Mouse (Mus musculus) inflammation-experienced regulatory T-cells, adult 6 months (primary cell): Measurements from ENCODE around the gene Bcas2. TPM values are rescaled to one million over a fixed set of nuclear protein-coding genes. Genes with fewer than 3 reads are reported as not detected.
"Not testable (repeated sequence)": the region's sequence is repeated elsewhere in the genome, so short reads cannot be mapped to it uniquely, and the experiment has no call there.

Source experiments
- ATAC-seq: one replicate; pipeline ENCODE4 v1.8.0; 2017
- polyA plus RNA-seq, 3 experiments: library from polyadenylated mRNA; unstranded; fragments of 100-300 nt; shearing (Covaris generic); gene quantifications; one replicate each; pipeline ENCODE4 v1.2.1; 2017

Gene Bcas2
- polyA plus RNA-seq, 3 experiments from 2014 or later: 112 to 144 (median 131) TPM

DNA sequence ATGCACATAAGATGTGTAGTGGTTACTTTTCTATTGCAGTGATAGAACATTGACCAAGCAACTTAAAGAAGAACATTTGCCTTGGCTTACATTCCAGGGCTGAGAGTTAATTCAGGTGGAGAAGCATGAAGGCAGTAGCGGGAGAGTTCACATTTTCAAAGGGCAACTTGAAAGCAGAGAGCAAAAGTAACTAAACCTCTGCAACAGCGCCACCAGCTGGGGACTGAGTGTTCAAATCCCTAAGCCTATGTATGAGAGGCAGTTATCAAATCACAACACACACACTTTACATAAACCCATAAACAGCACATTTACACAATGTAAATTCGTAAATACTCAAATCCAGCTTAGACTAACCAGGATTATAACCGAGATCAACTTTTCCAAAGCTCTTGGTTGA, 1.7 kb upstream of the Bcas2 start:
- ATAC-seq: peak; percentile 44

DNA sequence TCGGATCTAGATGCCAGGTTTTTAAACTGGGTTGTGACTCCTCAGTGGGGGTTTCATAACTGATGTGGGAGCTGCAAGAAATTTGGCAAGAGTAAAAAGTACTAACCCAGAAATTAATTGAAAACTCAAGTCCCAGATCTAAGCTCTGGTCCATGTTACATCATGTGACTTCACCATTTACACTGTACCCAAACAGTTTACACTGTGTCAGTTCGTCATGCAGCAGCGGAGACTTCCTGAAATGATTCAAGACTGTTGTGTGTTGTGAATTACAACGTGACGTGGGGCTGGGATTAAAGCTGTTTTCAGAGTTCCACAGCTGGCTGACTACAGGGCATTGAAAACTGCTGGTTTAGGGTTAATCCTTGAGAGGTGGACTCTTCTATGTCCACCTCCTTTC, 1.2 kb downstream of the Bcas2 start:
- ATAC-seq: no peak

DNA sequence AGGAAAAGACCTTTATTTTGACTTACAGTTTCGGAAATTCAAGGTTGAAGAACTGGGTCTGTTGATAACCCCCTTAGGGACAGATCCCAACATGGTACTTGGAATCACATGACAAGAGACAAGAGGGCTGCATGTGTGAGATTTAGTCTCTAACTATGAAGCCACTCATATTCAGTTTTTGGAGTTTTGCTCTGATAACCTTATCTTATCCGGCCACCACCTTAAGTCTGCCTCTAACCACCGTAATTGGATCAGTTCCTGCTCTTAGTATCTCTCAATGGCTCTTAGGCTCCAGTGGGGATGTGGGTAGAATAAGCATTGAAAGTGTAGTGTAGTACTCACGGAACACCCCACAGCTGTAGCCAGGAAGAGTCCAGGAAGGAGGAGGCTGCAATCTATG, 5.3 kb downstream of the Bcas2 start:
- ATAC-seq: no peak

DNA sequence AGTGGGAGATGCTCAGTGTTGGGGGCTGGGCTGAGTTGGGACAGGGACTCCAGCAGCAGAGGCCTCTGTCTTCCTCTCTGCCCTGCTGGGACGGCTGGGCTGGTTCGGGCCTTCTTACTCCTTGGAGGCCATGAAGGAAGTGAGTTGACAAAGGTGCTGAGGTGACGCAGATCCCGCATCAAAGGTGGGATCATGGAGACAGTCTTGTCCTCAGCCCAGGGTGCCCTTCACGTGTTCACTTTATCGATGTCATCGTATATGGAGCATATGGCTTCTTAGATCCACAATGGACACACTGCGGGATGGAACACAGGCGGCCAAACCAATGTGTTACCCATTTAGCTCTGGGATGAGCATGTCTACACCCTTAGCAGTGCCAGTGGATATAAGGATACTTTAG, 8.1 kb downstream of the Bcas2 start:
- no peak for ATAC-seq

DNA sequence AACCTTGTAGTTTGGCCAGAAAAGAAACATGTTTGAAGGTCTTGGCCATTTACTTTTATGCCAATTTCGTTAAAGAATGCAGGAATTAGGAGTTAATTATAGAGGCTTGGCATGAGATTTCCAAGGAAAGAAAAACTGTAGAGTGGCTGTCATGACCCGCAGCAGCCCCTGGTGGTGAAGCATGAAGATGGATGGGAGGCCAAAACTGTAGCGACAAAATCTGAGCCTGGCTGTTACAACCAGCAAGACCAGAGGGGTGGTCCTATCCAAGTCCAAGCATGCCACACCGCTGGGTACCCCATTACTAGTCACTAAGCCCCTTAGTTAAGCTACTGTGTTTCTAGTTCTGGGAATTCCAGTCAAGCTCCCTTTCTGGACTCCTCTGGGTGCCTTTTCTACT, 9.7 kb downstream of the Bcas2 start:
- ATAC-seq: no peak

DNA sequence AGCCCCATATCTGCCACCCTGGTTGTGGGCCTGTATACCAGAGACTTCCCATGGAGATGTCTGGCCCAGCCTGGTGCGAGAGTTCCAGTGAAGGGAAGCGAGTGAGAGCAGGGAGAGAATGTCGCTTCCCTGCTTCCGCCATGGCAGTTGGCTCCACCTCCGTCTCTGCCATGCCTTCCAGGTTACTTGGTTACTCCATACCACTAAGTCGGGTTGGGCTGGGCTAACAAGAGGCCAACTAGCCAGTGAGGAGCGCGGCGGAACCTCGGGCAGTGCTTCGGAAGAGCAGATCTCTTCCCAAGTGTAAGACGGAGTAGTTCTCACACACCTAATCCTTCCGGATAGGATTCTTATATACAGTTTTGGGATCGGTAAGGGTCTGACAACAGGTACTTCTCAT, 11.4 kb downstream of the Bcas2 start:
- ATAC-seq: no peak

DNA sequence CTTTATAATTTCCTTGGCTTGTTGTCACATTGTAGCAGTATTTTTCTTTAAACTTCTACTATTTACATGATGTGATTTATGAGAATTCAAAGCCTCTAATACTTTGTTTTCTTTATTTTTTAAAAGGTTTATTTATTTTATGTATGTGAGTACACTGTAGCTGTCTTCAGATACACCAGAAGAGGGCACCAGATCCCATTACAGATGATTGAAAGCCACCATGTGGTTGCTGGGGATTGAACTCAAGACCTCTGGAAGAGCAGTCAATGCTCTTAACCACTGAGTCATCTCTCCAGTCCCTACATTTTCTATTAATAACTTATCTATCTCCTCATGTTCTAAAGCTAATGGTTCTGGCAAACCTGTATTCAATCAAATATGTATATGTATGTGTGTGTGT, 13.0 kb downstream of the Bcas2 start:
- not testable (repeated sequence) for ATAC-seq

DNA sequence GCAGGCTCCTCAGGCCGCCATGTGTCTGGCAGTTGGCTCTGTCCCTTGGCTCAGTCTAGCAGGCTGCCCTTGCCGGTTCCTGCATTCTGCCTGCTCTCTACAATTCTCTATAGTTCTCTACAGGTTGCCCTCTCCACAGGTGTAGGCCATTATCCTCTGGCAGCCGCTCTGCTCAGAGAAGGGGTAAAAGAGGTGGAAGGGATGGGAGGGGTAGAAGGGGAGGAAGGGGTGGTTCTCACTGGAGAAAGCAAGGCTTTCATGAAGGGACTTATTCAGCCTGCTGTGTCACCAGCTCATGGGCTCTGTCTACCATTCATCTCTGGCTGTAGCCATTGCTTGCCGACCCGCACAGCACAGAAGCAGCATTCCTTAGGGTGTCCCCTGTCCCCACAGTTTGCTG, 17.0 kb downstream of the Bcas2 start:
- no peak for ATAC-seq

DNA sequence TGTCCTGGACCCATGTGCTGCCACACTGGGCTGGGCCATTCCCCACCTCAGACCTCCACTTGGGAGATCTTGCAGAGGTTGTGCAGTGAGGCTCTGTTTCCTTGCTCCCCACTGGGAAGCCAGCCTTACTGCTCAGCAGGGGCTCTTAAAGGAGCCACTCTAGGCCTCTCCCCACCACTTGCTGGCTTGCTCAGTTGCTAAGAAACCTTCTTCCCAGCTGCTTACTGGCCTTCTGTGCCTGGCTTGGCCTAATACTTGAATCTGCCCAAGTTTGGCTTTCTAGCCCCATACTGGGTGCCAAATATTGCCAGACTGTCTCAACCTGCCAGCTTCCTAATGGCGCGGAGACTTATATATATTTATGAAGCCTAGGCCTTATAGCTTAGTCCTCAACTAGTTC, 17.4 kb downstream of the Bcas2 start:
- no peak for ATAC-seq

DNA sequence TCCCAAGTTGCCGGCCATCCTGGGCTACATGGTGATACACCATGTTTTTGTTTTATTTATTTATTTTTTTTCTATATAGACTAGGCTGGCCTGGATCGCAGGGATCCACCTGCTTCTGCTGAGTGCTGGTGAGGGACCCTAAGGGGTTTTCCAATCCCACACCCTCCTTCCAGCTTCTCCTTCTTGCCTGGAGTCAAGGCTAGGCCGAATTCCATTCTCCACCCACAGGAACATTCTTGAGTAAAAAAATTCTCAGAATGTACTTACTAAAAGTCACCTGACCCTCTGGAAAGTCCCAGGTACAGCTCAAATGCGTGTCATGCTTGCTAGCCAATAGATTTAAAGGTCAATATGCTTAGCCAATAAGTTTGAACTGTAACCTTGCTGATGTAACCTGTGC, 20.7 kb downstream of the Bcas2 start:
- no peak for ATAC-seq

DNA sequence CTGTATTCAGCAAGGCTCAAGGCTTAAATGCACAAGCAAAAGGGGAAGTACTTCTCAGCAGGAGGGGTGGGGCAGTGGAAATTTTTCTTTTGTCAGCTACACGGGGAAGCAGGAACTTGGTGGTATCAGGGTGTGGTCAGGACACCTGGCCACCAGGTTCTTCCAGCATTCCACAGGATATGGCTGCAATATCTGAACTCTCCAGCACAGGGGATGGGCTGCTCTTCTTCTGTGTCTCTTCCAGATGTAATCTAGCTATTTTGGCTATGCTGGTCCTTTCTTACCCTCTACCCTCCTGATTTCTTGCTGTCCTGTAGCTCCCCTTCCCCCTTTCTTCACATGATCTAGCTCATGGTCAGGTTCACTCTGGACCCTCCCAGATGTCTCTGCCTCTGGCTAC, 21.7 kb downstream of the Bcas2 start:
- no peak for ATAC-seq

DNA sequence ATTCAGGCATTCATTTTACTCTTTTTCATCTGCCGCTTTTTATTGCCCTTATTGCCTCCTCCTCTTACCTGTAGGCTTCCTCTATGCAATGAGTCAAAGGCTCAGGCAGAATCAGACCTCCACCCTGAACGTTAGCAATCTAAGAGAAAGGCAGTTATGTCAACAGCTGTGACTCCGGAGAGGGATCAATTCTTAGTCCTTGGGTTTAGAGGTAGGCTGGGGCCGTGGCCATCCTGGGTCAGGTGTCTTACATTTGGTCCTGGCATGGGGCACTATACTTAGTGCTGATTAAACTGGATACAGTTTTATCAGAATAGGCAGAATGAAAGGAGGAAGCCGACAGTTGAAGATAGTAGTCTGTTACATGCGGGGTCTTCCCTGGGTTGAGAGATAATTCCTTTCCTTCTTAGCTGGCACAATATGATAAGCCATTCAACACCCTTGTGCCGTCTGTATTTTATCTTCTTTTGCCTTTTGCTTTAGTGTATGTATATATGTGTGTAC, 24.9 kb downstream of the Bcas2 start:
- no peak for ATAC-seq

DNA sequence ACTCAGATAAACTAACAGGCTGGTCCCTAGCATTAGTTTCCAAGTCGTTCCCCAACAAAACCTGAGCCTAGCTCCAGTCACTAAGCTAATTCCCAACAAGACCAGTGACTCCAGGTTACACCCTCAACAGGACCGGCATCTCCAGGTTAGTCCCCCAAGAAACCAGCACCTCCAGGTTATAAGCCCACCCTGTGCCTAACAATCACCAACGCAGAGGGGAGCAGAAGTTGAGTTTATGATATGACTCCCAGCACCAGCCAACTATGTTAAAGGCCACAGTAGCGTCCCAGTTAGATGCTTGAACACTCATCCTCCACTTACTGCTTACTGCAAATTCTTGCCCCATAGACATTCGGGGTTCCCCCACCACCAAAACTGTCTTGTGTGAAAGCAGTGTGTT, 27.9 kb downstream of the Bcas2 start:
- ATAC-seq: no peak

DNA sequence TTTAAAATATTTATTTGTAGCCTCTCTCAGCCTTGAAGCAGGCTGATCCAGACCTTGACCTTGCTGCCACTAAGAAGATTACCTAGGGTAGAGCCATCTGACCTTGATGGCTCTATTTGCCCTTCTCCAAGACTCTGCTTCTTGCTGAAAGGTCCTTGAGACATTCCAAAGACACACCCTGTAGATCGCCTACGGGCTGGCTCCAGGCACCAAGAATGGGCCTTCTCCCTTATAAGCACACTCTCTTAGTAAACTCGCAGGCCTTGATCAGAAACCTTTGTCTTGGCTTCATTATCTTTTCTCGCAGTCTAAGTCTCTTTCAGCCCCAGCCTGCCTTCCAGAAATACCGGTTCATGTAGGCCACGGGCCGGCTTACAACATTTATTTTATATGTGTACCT, 29.6 kb downstream of the Bcas2 start:
- ATAC-seq: not testable (repeated sequence)

DNA sequence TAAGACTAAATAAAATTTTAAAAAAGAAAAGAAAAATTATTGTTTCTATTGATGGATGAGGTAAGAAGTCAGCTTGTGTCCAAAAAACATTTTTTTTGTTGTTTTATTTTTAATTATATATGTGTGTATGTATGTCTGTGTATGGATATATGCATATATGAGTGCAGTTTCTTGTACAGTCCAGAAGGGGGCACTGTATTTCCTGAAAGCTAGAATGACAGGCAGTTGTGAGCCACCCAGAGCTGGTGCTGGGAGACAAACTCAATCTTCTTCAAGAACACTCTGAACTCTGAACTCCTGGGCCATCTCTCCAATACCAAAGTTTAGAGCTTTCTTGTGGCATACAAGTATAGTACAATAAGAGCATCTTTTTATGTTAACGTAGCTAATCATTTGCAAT, 32.1 kb downstream of the Bcas2 start:
- no peak for ATAC-seq

DNA sequence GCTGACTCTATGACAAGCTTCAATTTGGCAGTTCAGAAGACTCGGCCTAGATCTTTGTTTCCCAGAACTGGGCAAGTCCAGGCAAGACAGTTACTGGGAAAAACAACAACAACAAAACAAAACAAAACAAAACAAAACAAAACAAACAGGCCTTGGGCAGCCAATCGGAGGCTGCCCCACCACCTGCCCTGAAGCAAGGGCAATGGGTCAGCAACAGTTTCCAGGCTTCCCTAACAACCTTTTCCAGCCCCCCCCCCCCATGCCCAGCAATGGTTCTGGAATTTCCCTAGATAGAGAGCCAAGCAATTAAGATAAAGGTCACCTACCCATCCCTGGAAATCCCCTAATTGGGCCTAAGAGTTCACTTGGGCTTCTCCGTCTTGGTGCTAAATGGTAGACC, 33.0 kb downstream of the Bcas2 start:
- ATAC-seq: no peak

DNA sequence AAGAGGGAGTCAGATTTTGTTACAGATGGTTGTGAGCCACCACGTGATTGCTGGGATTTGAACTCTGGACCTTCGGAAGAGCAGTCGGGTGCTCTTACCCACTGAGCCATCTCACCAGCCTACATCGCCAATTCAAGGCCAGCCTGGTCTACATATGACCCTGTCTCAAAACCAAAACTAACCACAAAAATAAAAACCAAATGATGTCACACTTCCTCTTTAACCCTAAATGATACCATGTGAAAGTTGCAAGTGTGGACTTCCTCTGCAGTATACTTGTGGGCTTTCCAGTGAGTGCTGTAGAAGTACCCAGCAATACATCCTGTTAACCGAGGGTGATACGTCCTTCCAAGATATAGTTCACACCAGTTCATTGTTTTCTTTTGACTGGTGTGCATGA, 34.9 kb downstream of the Bcas2 start:
- ATAC-seq: peak; percentile 95

DNA sequence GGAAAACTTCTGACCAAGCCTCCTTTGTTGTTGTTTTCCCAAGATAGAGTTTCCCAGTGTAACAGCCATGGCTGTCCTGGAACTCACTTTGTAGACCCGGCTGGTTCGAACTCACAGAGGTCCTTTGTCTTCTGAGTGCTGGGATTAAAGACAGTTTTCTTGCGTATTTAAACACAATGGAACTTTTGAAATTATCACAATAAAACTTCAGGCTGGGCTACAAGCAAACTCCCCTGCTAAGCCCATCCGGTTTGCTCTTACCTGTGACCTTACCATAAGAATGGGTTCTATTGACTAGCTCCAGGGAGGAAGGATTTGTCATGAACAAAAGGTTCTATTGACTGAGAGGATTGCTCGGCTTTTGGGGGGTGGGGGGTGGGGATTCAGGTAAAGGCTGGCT, 36.3 kb downstream of the Bcas2 start:
- ATAC-seq: no peak

DNA sequence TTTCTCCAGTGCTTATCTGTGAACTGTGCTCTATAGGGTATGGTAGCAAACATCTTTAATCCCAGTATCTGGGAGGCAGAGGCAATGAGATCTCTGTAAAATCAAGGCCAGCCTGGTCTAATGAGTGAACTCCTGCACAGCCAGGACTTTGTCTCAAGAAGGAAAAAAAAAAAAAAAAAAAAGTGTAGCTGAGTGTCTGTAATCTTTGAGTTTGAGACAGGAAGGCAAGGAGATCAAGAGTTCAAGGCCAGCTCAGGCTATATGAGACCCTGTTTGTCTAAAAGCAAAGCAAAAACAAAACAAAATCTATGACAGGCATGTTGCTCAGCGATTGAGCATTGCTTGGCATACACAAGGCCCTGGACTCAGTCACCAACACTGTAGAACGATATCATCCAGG, 36.8 kb downstream of the Bcas2 start:
- ATAC-seq: no peak

DNA sequence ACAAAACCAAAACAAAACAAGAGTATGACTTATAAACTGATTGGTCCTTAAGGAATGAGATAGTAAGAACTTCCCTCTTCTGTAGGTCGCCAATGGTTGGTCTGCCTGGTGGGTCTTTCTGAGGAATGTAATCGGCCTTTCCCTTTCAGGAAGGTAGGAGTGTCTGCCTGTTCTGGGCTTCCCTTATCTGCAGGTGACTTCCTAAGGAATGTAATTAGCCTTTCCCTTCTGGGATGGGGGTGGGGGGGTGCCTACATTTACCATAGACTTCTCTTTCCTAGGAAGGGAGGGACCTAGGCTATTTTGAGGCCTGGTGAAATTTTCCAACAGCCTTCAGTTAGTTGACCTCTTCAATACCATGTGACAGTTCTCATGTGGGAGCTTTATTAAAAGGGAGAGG, 39.6 kb downstream of the Bcas2 start:
- ATAC-seq: no peak

DNA sequence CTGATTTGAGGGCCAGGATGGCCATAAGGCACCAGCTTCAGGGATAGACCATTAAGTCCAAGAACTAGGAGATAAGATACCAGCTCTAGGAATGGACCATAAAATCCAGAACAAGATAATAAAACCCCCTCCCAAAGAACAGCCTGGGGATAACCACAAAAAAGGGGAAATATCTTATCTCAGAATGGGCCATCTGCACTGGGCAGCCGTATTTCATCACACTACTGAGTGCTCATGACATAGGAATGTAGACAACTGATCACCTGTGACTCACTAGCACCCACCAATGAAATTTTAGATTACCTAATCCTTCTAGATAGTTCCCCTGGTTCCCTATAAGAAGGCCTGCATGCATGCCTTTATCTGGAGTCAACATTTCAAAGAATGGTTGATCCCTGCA, 40.7 kb downstream of the Bcas2 start:
- ATAC-seq: no peak

DNA sequence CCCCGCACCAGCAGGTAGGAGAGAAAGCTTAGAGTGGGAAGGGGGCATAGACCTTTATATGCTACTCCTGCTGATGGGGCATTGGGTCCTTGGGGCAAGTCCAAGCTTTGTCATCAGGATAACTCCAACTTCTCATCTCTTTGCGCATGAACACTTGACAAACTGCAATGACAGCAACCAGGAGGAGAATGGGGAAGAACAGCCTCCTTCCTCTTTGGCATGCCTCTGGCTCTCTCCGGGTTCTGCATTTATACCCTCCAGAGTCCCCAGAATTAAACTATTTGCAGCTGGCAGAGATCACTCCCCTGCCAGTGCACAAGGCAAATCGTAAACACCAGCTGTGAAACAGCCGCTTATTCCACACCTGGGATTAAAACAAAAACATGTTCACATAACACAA, 42.1 kb downstream of the Bcas2 start:
- no peak for ATAC-seq

DNA sequence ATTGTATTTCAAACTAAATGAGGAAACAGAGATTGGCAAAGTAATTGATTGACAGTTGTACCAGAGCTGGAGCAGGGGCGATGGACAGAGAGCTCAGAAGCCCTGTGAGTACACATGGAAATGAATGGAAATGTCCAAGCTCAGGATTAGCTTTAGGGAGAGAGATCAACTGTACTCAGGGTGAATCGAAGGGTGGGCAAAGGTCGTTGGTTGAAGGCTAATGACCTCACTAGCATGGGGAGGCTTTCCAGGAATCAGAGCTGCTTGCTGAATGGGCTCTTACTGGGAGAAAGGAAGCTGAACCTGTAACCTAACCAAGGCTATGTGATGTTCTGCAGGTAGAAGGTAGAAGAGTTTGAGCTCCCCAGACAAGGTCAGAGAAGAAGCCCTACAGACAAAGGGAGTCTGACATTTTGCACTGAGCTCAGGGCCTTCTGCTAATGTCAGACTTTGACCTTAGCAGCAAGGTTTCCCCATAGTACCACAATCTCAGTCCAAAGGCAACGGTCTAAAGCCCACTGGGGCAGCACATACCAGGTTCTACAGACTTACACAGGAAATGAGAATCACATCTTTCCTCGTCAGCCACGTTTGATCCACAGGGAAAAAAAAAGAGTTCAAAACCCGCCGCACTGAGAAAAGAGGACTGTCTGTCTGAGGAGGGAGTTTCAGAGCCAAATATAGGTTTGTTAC, 43.3 kb downstream of the Bcas2 start:
- no peak for ATAC-seq

DNA sequence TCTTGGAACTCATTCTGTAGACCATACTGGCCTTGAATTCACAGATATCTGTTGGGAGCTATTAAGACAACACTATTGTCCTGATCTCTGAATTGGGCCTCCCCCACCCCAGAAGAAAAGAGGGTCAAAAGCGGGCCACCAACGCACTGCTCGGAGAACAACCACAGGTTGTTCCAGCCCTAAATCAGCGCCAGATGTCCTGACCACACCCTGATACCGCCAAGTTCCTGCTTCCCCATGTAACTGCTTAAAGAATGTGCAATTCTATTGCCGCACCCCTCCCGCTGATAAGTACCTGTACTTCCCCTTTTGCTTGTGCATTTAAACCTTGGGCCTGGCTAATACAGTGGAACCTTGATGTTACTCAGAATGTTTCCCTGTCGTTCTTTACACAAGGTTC, 43.9 kb downstream of the Bcas2 start:
- not testable (repeated sequence) for ATAC-seq

DNA sequence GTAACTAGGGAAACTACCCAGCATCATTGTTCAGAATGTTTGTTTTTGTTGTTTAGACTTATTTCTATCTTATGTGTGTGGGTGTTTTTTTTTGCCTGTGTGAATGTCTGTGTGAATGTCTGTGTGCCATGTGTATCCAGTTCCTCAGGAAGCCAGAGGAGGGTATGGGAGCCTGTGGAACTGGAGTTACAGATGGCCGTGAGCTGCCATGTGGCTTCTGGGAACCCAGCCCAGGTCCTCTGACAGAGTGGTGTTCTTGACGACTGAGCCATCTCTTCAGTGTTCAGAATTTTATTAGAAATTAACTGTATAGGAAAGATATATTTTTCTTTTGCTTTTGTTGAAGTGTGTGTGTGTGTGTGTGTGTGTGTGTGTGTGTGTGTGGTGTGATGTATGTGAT, 50.0 kb downstream of the Bcas2 start:
- ATAC-seq: no peak
